ENCODE assay signal across 23 mouse cellular contexts in genomic region chr12:77749438-77750007, GRCm38 (mm10).
DNase-seq lines count a peak whose midpoint lies in the region; ATAC-seq and TF ChIP-seq lines count a peak whose summit lies in the region.
"Had no signal": no experiment of that assay in that cellular context is flagged by ENCODE, and none has a peak within 500 bp of the region (broad histone marks: within the 10 kb centered on the region; RNA-seq: fewer than 3 reads in every experiment).

No protein-coding gene starts in this region.

- TF ChIP-seq CTCF in midbrain, postnatal 0 days (IDR thresholded peaks at IDR 0.05): no peak

- H3K36me3 ChIP-seq in hindbrain, embryonic 14.5 days (replicated peaks; ENCODE audit: control insufficient read depth, insufficient read depth): no peaks in the 10 kb centered on the region
- no peaks in the 10 kb centered on the region for H3K36me3 ChIP-seq in hindbrain, embryonic 10.5 days
- H3K36me3 ChIP-seq in midbrain, postnatal 0 days (ENCODE audit: insufficient read depth, low read length): no peaks in the 10 kb centered on the region
- H3K36me3 ChIP-seq in midbrain, embryonic 13.5 days: no peaks in the 10 kb centered on the region
- no peaks in the 10 kb centered on the region for H3K36me3 ChIP-seq in hindbrain, embryonic 16.5 days (ENCODE audit: control insufficient read depth, insufficient read depth, low read length)
- no peaks in the 10 kb centered on the region for H3K36me3 ChIP-seq in neural tube, embryonic 14.5 days (ENCODE audit: control insufficient read depth, insufficient read depth, low read length)
- no peaks in the 10 kb centered on the region for H3K36me3 ChIP-seq in forebrain, embryonic 13.5 days (ENCODE audit: poor library complexity, severe bottlenecking)
- H3K36me3 ChIP-seq: forebrain, embryonic 10.5 days; heart, embryonic 12.5 days; heart, embryonic 15.5 days had no signal

- no peaks in the 10 kb centered on the region for H3K9me3 ChIP-seq in hindbrain, embryonic 14.5 days (ENCODE audit: control insufficient read depth, low read length)
- H3K9me3 ChIP-seq in hindbrain, embryonic 10.5 days: no peaks in the 10 kb centered on the region; the same call in 1 of the 2 replicates
- H3K9me3 ChIP-seq in midbrain, postnatal 0 days (ENCODE audit: low read length): no peaks in the 10 kb centered on the region
- no peaks in the 10 kb centered on the region for H3K9me3 ChIP-seq in midbrain, embryonic 13.5 days
- peaks cover 3% of the 10 kb centered on the region; the same call in 1 of the 2 replicates for H3K9me3 ChIP-seq in hindbrain, embryonic 16.5 days (ENCODE audit: control insufficient read depth, low read length)
- H3K9me3 ChIP-seq in neural tube, embryonic 14.5 days (ENCODE audit: control insufficient read depth, low read length): no peaks in the 10 kb centered on the region
- no peaks in the 10 kb centered on the region for H3K9me3 ChIP-seq in forebrain, embryonic 13.5 days (replicated peaks)
- H3K9me3 ChIP-seq: forebrain, embryonic 10.5 days; heart, embryonic 15.5 days had no signal

- no peak for DNase-seq in hindbrain, embryonic 14.5 days (ENCODE audit: low spot score)
- no peak for DNase-seq in hindbrain, embryonic 10.5 days (ENCODE audit: low spot score)
- DNase-seq in midbrain, postnatal 0 days (ENCODE audit: low spot score): peak; percentile 51
- DNase-seq: adrenal gland, adult 8-10 months; adrenal gland, postnatal 25 days; cerebellum, adult 18-20 months; cerebellum, adult 9-10 months; cerebellum, postnatal 14 days; gastrocnemius, postnatal 25 days; heart, adult 18-20 months; heart, postnatal 10 days; heart, postnatal 36 days had no signal

- no peak overlapping the region for H3K4me3 ChIP-seq in hindbrain, embryonic 14.5 days (replicated peaks; ENCODE audit: low read length)
- no peak overlapping the region for H3K4me3 ChIP-seq in hindbrain, embryonic 10.5 days
- no peak overlapping the region for H3K4me3 ChIP-seq in midbrain, postnatal 0 days (ENCODE audit: low read depth, low read length)
- H3K4me3 ChIP-seq in midbrain, embryonic 13.5 days (replicated peaks): no peak overlapping the region
- H3K4me3 ChIP-seq in hindbrain, embryonic 16.5 days (ENCODE audit: low read length): no peak overlapping the region
- H3K4me3 ChIP-seq in neural tube, embryonic 14.5 days (ENCODE audit: low read depth, low read length): no peak overlapping the region
- no peak overlapping the region for H3K4me3 ChIP-seq in forebrain, embryonic 13.5 days
- H3K4me3 ChIP-seq: forebrain, embryonic 10.5 days; heart, embryonic 12.5 days; heart, embryonic 15.5 days had no signal

- no peak overlapping the region for H3K27ac ChIP-seq in hindbrain, embryonic 14.5 days
- H3K27ac ChIP-seq in hindbrain, embryonic 10.5 days: no peak overlapping the region
- H3K27ac ChIP-seq in midbrain, postnatal 0 days (ENCODE audit: low read depth, low read length): no peak overlapping the region
- H3K27ac ChIP-seq in midbrain, embryonic 13.5 days: no peak overlapping the region
- H3K27ac ChIP-seq in hindbrain, embryonic 16.5 days (ENCODE audit: low read depth, low read length): no peak overlapping the region
- no peak overlapping the region for H3K27ac ChIP-seq in neural tube, embryonic 14.5 days (ENCODE audit: low read depth, low read length)
- H3K27ac ChIP-seq in forebrain, embryonic 13.5 days: no peak overlapping the region
- H3K27ac ChIP-seq: forebrain, embryonic 10.5 days; heart, embryonic 15.5 days had no signal

- 61% methylated on average over 3 of the region's 3 CpGs for WGBS in hindbrain, embryonic 14.5 days
- 69% methylated on average over 3 of the region's 3 CpGs for WGBS in hindbrain, embryonic 10.5 days
- WGBS in midbrain, postnatal 0 days: 67% methylated on average over 3 of the region's 3 CpGs
- WGBS in midbrain, embryonic 13.5 days: 72% methylated on average over 3 of the region's 3 CpGs
- WGBS in hindbrain, embryonic 16.5 days: 57% methylated on average over 3 of the region's 3 CpGs
- 76% methylated on average over 3 of the region's 3 CpGs for WGBS in neural tube, embryonic 14.5 days
- 68% methylated on average over 3 of the region's 3 CpGs for WGBS in forebrain, embryonic 13.5 days

- H3K27me3 ChIP-seq in hindbrain, embryonic 14.5 days (ENCODE audit: control insufficient read depth, insufficient read depth, low read length): no peaks in the 10 kb centered on the region
- no peaks in the 10 kb centered on the region for H3K27me3 ChIP-seq in hindbrain, embryonic 10.5 days (ENCODE audit: insufficient read depth, poor library complexity, severe bottlenecking)
- H3K27me3 ChIP-seq in midbrain, postnatal 0 days (ENCODE audit: insufficient read depth, low read length): no peaks in the 10 kb centered on the region
- H3K27me3 ChIP-seq in midbrain, embryonic 13.5 days: no peaks in the 10 kb centered on the region
- no peaks in the 10 kb centered on the region for H3K27me3 ChIP-seq in hindbrain, embryonic 16.5 days (replicated peaks; ENCODE audit: control insufficient read depth, insufficient read depth, low read length)
- H3K27me3 ChIP-seq in neural tube, embryonic 14.5 days (ENCODE audit: control insufficient read depth, insufficient read depth, low read length): no peaks in the 10 kb centered on the region
- H3K27me3 ChIP-seq in forebrain, embryonic 13.5 days: no peaks in the 10 kb centered on the region
- H3K27me3 ChIP-seq: heart, embryonic 12.5 days; heart, embryonic 15.5 days had no signal

- no peak overlapping the region for H3K4me2 ChIP-seq in hindbrain, embryonic 14.5 days (replicated peaks)
- H3K4me2 ChIP-seq in midbrain, postnatal 0 days (ENCODE audit: low read depth, low read length, poor library complexity, severe bottlenecking): no peak overlapping the region
- no peak overlapping the region for H3K4me2 ChIP-seq in midbrain, embryonic 13.5 days (replicated peaks)
- no peak overlapping the region for H3K4me2 ChIP-seq in hindbrain, embryonic 16.5 days (ENCODE audit: low read length)
- H3K4me2 ChIP-seq in neural tube, embryonic 14.5 days (ENCODE audit: low read depth, low read length): no peak overlapping the region
- H3K4me2 ChIP-seq in forebrain, embryonic 13.5 days: no peak overlapping the region
- H3K4me2 ChIP-seq: heart, embryonic 12.5 days; heart, embryonic 15.5 days had no signal

- no peaks in the 10 kb centered on the region for H3K4me1 ChIP-seq in hindbrain, embryonic 14.5 days (replicated peaks; ENCODE audit: control insufficient read depth, insufficient read depth, low read length)
- no peaks in the 10 kb centered on the region for H3K4me1 ChIP-seq in hindbrain, embryonic 10.5 days (replicated peaks)
- no peaks in the 10 kb centered on the region for H3K4me1 ChIP-seq in midbrain, postnatal 0 days (ENCODE audit: insufficient read depth, low read length)
- H3K4me1 ChIP-seq in midbrain, embryonic 13.5 days (replicated peaks): no peaks in the 10 kb centered on the region
- H3K4me1 ChIP-seq in hindbrain, embryonic 16.5 days (ENCODE audit: control insufficient read depth, insufficient read depth, low read depth, low read length): no peaks in the 10 kb centered on the region
- no peaks in the 10 kb centered on the region for H3K4me1 ChIP-seq in neural tube, embryonic 14.5 days (ENCODE audit: control insufficient read depth, insufficient read depth, low read length)
- no peaks in the 10 kb centered on the region for H3K4me1 ChIP-seq in forebrain, embryonic 13.5 days
- H3K4me1 ChIP-seq: forebrain, embryonic 10.5 days; heart, embryonic 12.5 days; heart, embryonic 15.5 days had no signal

- ATAC-seq in hindbrain, embryonic 14.5 days (ENCODE audit: low FRiP score): peak; percentile 53; the same call in 1 of the 2 replicates
- no peak for ATAC-seq in midbrain, postnatal 0 days (ENCODE audit: low FRiP score)
- ATAC-seq in midbrain, embryonic 13.5 days: no peak
- ATAC-seq in hindbrain, embryonic 16.5 days: peak; percentile 91
- peak; percentile 61 for ATAC-seq in neural tube, embryonic 14.5 days (ENCODE audit: low read depth)
- ATAC-seq in CD4-positive, CD25-positive, alpha-beta regulatory T cell, adult 4 months: no peak
- no peak for ATAC-seq in forebrain, embryonic 13.5 days
- ATAC-seq: activated CD4-positive, CD25-positive, alpha-beta regulatory T cell, adult 4 months; forebrain, embryonic 16.5 days; intestine, postnatal 0 days had no signal

- H3K9ac ChIP-seq in hindbrain, embryonic 14.5 days: no peak overlapping the region
- no peak overlapping the region for H3K9ac ChIP-seq in midbrain, postnatal 0 days (replicated peaks; ENCODE audit: low read length, poor library complexity, severe bottlenecking)
- H3K9ac ChIP-seq in midbrain, embryonic 13.5 days (replicated peaks): no peak overlapping the region
- H3K9ac ChIP-seq in hindbrain, embryonic 16.5 days (ENCODE audit: low read depth, low read length): no peak overlapping the region
- no peak overlapping the region for H3K9ac ChIP-seq in neural tube, embryonic 14.5 days (replicated peaks; ENCODE audit: low read depth, low read length)
- no peak overlapping the region for H3K9ac ChIP-seq in forebrain, embryonic 13.5 days
- H3K9ac ChIP-seq: heart, embryonic 12.5 days; heart, embryonic 15.5 days had no signal

Comparison
In these comparisons a context has a peak if more than half of its experiments do, and no peak if none do; other contexts are left out.
1. ATAC-seq: peak in hindbrain, embryonic 14.5 days (single experiment), hindbrain, embryonic 16.5 days (single experiment) and neural tube, embryonic 14.5 days (single experiment); none in midbrain, postnatal 0 days (single experiment), midbrain, embryonic 13.5 days (single experiment), CD4-positive, CD25-positive, alpha-beta regulatory T cell, adult 4 months (single experiment) and forebrain, embryonic 13.5 days (single experiment).